Mouse (Mus musculus) frontal cortex, adult (tissue): ENCODE results near the gene Mybpc2.

ENCODE experiments used
- ATAC-seq: cut with Nextera tagmentation; 2 replicates; pipeline ENCODE4 v1.9.2; 2017; ENCODE audit warnings: mild to moderate bottlenecking, moderate library complexity, mixed read lengths; ENCODE audit not compliant: low TSS enrichment

The Mybpc2 gene

DNA sequence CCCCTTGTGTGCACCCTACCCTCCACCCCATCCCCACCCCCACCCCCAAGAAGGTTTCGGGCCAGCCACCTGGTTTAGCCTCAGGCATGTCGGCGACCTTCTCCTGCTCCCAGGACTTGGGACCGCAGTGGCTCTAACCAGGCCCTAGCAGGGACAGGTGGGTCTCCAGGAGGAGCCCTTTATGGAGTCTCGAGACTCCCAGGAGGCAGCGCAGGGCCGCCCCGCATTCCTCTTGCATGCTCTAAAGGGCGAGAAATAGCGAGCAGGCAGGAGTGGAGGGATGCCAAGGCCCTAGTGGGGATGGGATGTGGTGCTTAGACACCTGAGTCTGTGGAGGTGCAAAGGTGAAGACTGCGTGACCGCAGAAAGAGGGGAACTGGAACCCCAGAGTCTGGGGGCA, at the start of gene Mybpc2:
Gene Mybpc2, minus strand, starts transcription at position 155 of the 400 bp plus-strand sequence.
- no peak for ATAC-seq

DNA sequence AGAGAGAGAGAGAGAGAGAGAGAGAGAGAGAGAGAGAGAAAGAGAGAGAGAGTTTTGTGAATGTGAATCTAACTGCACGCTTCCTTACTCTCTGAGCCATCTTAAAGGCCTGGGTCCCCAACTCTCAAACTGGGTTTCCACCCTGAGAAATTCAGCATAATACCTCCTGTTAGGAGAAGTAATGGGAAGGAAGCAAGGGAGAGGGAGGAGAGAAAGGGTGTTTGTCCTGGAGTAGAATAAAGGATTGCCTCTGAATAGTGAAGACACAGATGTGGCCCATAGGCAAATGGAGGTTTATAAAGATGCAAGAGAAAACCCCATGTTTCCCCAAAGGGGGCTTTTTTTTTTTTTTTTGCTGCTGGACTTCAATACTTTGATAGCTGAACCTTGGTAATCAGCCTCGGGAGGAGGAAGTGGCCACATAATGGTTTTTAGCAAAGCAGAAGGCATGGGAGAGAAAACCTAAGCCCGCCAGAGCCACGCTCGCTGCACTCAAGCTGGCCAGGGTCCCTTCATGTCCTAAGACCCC, 48.6 kb upstream of the Mybpc2 start:
- no peak for ATAC-seq

DNA sequence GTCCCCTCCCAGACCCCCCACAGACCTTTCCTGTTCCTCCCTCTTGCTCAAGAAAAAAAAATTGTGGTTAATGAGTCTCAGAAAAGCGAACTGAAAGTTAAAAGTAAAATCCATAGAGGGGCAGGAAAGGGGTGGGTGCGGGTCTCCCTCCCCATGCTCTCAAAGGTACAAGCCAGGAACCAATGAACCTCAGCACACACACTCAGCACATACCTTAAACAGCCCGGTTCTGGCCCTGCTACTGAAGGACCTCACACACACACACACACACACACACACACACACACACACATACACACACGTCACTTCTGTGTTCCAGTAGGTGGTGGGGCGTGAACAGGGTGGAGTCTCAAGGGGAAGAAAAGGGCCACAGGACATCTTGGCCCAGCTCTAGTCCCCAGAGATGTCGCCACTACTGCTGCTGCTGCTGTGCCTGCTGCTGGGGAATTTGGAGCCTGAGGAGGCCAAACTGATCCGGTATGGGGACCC, 47.8 kb upstream of the Mybpc2 start, which contains the start of gene Napsa:
Gene Napsa, plus strand, starts transcription at position 168 of the 489 bp plus-strand sequence.
- no peak for ATAC-seq

DNA sequence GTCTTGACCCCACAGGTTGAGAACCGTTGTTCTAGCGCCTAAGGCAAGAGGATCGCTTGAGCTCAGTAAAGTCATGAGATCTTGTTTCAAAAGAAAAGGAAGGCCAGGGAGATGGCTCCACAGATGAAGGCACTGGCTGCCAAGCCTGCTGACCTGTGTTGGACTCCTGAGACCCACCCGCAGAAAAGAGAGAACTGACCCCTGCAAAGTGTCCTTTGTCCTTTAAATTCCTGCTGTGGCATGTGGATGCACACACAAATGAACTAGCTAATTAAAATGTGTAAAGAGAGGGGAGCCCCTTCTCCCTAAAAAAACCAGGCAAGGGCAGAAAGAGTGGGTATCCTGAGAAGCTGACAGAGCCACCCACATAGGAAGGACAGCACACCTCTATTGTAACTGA, 47.4 kb upstream of the Mybpc2 start:
- no peak for ATAC-seq

DNA sequence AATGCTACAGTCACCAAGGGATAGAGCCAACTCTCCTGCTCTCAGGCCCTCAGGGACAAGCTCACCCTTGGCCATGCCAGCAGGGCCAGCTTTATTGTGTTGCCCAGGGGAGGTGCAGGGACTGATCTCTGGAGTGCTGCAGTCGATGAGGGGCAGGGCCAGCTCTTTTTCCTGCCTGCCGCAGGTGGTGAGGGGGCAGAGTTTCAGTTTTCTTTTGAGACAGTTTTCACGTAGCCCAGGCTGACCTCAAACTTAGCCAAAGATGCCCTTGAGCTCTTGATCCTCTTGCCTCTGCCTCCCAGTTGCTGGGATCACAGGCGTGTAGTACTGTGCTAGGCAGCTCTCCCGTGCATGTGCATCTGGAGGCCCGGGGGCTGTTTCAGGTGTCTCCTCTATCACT, 46.5 kb upstream of the Mybpc2 start:
- ATAC-seq, result no peak

DNA sequence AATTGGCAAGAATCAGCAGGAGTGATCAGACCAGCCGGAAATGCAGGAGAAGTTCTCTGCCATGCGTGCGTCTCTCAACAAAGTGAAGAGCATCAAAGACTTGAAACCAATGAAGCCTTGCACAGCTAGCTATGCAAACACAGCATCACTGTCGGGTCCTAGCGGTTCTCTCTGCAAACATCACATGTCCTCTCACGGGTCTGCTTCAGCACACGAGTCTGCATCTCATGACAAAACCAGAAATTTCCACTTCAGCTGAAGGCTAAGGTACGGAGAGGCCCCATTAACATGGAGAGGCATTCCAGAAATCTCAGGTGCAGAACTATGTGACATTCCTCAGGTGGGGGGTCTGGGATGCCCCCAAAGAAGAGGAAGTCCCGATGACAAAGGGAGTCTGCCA, 44.3 kb upstream of the Mybpc2 start:
- no peak for ATAC-seq

DNA sequence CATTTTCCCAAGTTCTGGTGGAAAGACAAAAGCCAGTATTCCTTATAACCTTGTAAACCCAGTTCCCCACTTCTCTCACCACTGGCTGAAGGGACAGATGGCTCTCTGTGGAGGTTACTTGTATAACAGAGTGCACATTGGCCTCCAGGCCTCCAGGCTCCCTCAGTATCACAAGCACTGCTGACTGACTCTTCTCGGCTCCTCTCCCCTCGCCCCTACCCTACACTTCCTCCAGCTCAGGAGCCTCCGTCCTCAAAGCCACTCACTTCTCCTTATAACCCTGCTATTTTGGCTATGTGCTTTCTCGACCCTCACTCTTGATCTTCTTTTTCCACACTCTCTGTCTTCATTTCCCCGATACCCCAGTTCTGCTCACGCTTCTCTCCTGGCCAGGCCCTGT, 41.0 kb upstream of the Mybpc2 start:
- no peak for ATAC-seq

DNA sequence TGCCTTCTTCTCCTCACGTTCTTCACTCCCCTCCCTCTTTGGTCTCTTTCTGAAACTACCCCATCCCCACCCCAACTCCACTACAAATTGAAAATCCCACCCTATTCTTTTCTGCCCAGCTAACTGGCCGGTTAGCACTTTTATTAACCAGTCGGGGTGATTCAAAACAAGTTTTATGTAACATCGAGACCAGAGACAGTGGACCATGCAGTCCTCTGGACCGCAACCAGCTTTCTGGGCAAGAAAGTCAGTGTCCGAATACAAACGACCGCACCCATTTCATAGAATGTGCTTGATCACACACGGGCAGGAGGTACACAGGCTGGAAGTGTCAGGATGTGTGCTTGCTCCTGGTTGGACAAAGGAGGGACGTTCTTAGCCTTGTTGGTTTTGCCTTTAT, 40.0 kb upstream of the Mybpc2 start:
- ATAC-seq, result no peak

DNA sequence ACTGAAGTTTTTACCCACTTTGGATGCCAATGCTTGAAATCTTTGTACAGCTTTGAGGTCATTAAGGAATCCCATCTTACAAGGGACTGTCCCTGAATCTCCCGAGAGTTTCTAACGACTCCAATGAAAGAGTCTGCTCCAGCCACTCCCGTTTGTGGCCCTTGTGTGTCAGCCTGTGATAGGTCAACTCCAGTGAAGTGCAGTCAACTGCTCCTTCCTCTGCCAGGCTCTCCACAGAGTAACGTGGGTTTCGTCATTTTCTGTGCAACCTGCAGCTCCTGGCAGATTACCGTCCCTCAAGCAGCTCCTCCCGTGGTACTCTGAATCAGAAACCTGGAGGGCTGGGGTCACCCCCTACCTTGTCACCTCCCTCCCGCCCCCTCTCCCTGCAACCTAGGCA, 38.8 kb upstream of the Mybpc2 start:
- ATAC-seq, result no peak

DNA sequence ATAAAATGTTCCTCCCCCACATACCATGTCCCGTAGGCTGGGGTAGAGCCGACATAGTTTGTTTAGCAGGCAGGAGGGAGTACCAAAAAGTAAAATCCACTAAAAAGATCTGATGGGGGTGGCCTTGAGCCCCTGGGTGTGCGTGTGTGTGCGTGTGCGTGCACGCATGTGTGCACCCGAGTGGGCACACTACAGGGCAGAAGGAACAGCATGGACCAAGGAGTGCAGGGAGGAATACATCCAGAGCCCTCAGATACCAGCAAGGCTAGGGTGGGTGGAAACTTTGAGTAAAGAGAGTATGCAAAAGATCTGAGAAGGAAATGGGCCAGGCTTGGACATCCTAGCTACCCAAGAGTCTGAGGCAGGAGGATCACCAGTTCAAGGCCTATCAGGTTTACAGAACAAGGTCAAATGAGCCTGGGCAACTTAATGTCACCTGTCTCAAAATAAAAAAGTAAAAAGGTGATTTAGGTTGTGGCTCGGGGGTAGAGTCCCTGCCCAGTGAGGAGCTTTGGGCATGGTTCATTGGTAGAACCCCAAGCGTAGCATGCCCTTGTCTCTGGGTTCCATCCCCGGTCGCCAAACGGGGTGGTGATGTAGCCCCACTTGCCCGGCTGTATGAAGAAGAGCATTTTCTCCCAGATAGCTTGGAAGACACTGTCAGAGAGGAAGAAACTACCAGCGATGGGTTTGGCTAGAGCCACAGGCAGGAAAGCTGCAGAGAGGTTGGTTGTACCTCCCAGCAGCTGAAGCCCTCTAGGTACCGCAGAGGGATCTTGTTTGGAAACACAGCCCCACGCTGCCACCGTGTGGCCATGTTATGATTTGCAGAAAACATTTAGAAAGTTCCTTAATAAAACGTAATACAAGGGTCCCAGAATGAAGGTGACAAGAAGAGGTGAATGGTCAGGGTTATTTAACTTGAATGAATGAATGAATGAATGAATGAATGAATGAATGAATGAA, 36.3 kb upstream of the Mybpc2 start:
- ATAC-seq, result peak; percentile 65; the same call in 1 of the 2 replicates

DNA sequence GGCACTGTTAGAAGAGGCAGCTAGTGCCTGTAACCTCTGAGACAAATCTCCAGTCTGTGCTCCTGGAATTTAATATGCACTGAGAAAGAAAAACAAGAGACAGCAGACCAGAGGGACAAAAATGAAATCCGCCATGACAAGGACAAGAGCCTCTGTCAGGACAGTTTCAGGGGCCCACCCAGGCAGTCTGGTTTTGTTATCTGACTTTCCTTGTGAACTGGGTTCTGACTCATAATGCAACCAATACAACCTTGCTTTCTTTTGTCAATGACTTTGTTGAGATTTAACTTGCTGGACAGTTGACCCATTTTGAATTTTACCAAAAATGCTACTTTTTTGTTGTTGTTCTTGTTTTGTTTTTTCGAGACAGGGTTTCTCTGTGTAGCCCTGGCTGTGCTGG, 33.2 kb upstream of the Mybpc2 start:
- ATAC-seq, result no peak

DNA sequence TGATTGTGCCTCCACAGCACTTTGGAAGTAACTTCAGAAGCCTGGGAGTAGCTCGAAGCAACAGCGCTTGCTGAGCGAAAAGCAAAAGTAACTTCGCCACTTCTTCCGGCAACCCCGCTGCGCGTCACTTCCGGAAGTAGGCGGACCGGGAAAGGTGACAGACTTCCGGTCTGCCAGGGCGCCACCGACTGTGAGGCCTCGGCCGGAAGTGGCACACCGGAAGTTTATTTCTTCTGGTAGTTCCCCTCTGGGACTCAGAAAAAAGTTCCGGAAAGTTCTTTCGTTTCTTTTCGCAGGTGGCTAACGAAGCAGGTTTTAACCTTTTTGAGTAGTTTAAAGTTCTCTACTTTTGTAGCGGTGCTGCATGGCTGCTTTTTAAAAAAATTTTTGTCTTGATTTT, 29.4 kb upstream of the Mybpc2 start, which contains the start of gene Nr1h2:
Gene Nr1h2, minus strand, starts transcription at position 126 of the 400 bp plus-strand sequence.
- peak; percentile 92 for ATAC-seq

DNA sequence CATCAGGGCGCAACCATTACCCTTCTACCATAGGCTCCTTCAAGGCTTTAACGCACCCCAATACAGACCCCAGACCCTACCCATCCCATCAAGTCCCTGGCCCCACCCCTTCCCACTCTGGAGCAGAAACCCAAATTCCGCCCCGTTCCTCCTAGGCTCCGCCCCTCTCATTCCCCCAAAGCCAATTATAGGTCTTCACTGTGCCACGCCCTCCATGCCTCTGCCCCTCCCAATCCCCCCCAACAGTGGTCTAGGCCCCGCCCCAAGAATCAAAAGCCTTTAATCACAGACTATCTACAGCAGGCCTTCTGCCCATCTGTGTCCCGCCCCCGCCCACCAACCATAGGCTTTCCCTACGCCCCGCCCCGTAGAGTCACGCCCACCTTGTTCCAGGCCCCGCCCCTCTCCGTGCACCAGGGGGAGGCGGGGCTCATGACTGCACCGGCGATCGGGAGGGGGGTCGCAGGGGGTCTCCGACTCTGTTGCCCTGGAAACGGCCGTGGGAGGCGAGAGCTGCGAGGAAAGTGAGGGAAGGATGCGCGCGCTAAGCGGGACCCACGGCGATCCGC, 28.8 kb upstream of the Mybpc2 start:
- ATAC-seq, result 0 out of 2 replicates have a peak, but pooled peaks have one; percentile 15

DNA sequence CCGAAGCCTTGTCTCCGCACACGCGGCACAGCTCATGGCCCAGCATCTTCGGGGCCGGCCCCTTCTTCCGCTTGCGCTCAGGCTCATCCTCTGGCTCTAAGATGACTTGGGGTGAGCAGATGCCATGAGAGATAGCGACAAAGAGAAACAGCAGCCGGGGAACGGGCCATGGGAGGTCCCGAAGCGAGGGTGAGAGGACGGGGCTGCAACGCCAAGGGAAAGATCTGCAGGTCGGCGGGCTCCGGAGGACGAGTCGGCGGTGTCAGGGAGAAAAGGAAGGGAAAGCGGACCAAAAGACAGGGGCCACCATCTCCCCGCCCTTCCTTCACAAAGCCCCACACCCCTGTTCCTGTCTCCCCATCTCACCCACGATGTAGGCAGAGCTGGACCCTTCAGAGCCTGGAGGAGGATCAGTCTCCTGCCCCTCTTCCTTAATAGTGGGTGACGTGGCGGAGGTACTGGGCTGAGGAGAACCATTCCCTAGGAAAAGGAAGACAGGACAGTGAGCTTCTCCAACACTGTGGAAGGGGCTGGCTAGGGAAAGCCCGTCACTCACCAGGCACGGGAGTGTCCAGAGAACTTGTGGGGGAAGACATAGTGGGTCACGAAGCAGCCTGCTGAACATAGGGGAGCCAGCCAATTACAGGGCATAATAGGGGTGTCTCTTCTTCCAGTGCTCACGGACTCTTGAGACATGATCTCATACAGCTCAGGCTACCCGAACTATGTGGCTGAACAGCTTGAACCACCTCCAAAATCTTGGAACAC, 27.9 kb upstream of the Mybpc2 start:
- no peak for ATAC-seq

DNA sequence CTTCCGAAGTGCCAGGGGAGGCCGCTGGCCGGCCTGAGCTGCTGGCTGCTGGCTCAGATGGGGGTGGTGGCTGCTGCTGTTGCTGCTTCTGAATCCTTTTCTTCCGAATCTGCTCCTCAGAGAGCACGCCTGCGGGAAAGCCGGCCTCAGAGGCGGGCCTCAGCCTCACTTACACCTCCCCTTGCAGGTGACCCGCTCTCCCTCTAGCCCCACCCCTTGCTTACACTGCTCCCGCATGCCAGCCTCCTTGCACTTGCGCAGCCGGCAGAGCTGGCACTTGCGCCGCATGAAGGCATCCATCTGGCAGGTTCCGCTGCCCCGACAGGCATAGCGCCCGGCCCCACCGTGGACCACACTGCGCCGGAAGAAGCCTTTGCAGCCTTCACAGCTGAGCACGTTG, 27.3 kb upstream of the Mybpc2 start:
- no peak for ATAC-seq

DNA sequence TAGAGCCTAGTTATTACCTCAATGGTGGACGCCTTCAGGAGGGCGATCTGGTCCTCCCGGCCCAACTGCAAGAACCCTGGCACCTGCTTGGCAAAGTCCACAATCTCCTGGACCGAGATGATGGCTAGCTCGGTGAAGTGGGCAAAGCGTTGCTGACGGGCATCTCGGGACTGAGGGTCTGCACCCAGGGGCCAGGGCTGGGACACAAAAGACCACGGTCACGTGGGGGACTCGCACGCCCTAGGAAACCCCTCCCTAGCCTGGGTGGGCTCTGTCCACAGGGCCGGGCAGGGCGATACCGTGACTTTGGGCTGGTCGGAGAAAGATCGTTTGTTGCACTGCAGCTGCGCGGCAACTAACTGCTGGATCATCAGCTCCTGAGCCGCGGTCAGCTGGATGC, 26.8 kb upstream of the Mybpc2 start:
- no peak for ATAC-seq

DNA sequence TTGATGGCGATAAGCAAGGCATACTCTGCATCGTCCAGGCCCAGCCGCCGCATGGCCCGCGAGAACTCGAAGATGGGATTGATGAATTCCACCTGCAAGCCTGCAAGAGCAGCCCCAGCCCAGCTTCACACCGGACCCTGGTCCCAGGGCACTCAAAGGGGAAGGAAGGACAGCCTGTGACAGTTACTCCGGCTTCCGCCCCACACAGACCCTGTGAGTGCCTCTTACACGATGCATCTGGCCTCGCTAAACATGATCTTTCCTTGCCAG, 25.9 kb upstream of the Mybpc2 start:
- no peak for ATAC-seq

DNA sequence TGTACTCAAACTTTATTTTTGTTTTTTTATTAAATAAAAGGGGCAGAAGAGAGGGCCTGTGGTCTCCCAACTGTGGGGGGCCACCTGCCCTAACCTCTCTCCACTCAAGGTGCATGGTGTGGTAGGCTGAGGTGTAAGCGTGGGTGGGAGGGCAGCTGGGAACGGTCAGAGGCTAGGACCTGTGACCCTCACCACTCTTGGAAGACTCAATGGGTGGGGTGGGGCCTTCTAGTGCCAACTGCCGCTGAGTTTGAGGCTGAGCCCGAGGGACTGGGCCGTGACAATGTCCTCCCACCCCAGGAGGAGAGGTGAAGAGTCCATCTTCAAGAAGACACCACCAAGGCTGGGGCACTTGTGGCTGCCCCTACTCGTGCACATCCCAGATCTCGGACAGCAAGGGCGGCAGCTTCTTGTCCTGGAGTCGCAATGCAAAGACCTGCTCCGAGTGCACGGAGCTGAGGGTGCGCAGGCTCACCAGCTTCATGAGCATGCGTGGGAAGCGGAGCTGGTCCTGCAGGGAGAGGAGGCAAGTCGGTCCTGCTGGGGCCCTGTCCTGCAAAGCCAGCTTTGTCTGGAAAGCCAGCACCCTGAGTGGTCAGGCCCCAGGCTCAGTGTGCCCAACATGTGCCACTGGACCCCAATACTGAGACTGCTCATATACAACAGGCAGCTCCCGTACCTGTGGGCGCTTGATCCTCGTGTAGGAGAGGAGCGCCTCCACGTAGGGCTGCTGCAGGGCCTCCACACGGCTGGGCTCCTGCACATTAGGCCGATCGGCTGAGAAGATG, 25.4 kb upstream of the Mybpc2 start:
- ATAC-seq, result no peak

DNA sequence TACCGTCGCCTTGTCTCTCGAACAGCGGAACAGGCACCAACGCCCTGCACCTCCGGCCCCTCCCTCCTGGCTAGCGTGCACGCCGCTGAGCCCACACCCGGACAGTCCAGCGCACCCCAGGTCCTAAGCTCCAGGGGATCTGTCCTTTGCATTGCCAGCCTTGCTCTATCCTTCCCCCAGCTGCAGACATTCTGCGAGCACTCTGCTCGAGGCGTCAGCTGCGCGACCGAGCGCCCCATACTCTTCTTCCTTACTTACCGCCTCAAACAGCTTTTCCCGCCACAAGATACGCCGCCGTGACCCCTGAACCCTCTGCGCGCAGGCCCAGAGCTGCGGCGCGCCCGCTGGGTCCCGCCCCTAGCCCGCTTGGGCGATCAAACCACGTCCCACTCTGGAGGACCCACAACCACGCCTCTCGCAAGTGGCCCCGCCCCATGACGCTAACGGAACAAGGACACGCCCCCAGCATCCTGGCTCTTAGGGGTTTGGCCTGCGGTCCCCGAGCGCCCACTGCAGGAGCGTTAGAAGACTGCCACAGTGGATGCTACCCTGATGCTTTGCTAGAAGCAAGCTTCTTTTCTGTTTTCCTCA, 24.1 kb upstream of the Mybpc2 start, which contains the start of gene Pold1:
Gene Pold1, minus strand, starts transcription at position 353 of the 591 bp plus-strand sequence.
- peak; percentile 93 for ATAC-seq

DNA sequence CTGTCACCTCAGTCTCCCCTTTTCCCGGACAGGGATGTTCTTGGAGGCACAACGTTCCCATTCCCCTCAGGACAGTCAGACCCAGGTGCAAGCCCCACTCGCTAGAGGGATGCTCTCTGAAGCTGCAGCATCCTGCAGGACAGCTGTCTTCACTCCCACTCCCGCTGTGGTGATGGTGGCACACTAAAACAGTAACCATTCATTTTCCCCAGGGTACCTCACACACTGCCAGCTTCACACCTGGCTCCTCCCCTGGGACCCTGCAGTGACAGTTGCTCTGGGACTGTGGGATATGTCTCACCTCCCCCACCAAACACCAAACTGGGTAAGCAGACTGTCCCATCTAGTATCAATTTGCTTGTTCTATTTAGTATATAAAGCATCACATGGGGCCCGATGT, 23.3 kb upstream of the Mybpc2 start:
- no peak for ATAC-seq

DNA sequence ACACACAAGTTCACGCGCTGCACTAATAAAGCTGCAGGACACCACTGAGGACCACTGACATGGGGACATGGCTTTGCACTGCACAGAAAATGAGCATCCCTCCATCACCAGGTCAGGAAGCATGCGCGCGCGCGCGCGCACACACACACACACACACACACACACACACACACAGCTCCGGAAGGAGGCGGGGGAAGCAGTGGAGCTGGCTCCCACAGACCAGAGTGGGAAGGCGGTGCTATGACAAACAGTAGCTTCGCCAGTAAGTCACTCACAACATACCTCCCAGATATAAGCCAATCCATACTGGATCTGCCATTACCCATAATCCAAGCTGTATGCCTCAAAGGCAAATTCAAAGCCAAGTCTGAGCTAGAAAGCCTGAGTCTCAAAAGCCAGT, 22.6 kb upstream of the Mybpc2 start:
- ATAC-seq, result no peak
